Mouse (Mus musculus) G1E (cell line): ENCODE results near the gene Cacng8.

Experiments used
- CTCF ChIP-seq: IDR thresholded peaks from 2 replicates; pipeline ENCODE4 v1.5.1; 2012; ENCODE audit warnings: low read depth, low read length, inconsistent platforms, mixed read lengths
- GATA1 ChIP-seq: IDR thresholded peaks from 2 replicates; pipeline ENCODE4 v1.6.1; 2012; ENCODE audit warnings: borderline replicate concordance, low read length, inconsistent platforms, mixed read lengths
- GATA2 ChIP-seq: IDR thresholded peaks from 2 replicates; pipeline ENCODE4 v1.6.1; 2012; ENCODE audit warnings: low read depth, low read length, inconsistent platforms, borderline replicate concordance
- TAL1 ChIP-seq: conservative IDR thresholded peaks from 2 replicates; pipeline ENCODE4 v1.6.1; 2012; ENCODE audit warnings: low read depth, low read length, inconsistent platforms, mixed read lengths

DNA sequence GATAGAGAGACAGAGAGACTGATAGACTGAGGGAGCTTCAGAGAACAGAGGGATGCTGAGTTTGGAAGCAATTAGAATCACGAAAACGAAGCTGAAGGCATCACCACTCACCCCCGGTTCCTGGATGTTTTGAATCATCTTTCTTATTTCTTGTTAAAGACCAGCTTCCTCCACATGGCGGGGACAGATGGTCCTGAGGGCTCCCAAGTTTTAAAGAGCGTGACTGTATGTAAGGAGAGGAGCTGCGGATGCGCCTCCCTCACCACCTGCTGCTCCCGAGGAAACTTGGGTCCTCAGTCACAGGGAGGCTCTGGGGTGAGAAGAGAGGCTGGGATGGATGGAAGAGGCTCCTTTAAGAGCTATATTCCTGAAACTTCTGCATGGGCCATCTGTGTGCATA is 69.8 kb downstream of the Cacng8 start:
- no peak for TF ChIP-seq CTCF
- TF ChIP-seq GATA1: no peak
- TF ChIP-seq TAL1: no peak
- TF ChIP-seq GATA2: no peak
